Mouse (Mus musculus) liver, embryonic 14.5 days (tissue): ENCODE results near the gene Smoc1.

Experiments used
- CTCF ChIP-seq: IDR thresholded peaks from 2 replicates; pipeline ENCODE4 v1.5.1; 2016; ENCODE audit warnings: antibody characterized with exemption, low read depth, control low read depth
- EP300 ChIP-seq: IDR thresholded peaks from 2 replicates; pipeline ENCODE4 v1.6.1; 2016; ENCODE audit warnings: antibody characterized with exemption, low read depth

- no peak for TF ChIP-seq CTCF
- no peak for TF ChIP-seq EP300
These were observed 158.4 kb downstream of the Smoc1 start for GRCm38 (mm10) chr12:81184967-81185366.
